17 mouse cellular contexts compared by ENCODE assay signal in the genomic region with DNA sequence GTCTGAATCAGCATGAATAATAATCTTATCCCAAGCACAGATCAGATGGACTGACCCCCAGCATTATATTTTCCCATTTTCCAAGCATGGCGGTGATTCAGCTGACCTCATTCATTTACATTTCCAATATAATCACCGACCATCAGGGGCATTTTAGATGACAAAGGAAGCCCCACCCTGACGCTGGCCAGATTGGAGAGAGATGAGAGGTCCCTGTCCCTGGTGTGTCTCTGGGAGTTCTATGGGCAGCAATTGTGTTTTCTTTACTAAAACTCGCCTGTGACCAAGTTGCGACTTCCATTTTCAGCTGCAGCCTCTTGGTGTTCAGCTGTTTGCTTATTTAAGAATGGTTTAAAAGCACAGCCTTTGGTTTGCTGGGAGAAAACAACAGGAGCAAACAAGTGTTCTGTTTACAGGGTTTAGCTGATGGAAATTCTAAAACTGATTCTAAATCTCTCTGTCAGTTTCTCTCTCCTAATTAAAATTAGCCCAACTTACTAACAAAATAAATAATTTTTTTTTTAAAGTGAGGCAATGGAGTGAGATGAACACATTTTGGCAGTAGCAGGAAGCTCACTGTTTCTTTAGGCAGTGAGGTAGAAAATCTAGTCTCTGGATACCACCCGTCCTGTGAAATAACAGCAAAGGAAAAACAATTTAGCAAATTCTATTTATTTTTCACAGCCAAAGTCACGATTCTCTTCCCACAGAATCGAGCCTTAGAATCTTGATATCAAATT.
A peak's percentile ranks its signal among the peaks of the same experiment; 100 is the strongest.
DNase-seq lines count a peak whose midpoint lies in the region; ATAC-seq and TF ChIP-seq lines count a peak whose summit lies in the region.
"Had no signal": no experiment of that assay in that cellular context is flagged by ENCODE, and none has a peak within 500 bp of the region (broad histone marks: within the 10 kb centered on the region; RNA-seq: fewer than 3 reads in every experiment).

No protein-coding gene starts in this region.

- 0 out of 2 replicates have a peak overlapping the region, but pooled peaks have one; percentile 9 for H3K4me2 ChIP-seq in kidney, embryonic 15.5 days
- H3K4me2 ChIP-seq in hindbrain, embryonic 11.5 days (replicated peaks; ENCODE audit: low read depth, low read length) = no peak overlapping the region
- peak overlapping the region; percentile 20 for H3K4me2 ChIP-seq in midbrain, embryonic 16.5 days (ENCODE audit: low read length)
- no peak overlapping the region for H3K4me2 ChIP-seq in stomach, postnatal 0 days (replicated peaks; ENCODE audit: low read depth)
- H3K4me2 ChIP-seq: embryonic facial prominence, embryonic 15.5 days; heart, embryonic 15.5 days had no signal

- ATAC-seq in kidney, embryonic 15.5 days (replicated peaks; ENCODE audit: low FRiP score) = no peak
- ATAC-seq in hindbrain, embryonic 11.5 days (ENCODE audit: low FRiP score) = peak; percentile 53; the same call in 1 of the 2 replicates
- no peak for ATAC-seq in midbrain, embryonic 16.5 days
- ATAC-seq in stomach, postnatal 0 days (ENCODE audit: low FRiP score, low TSS enrichment) = no peak
- no peak for ATAC-seq in megakaryocyte progenitor cell, adult 5-6 weeks (replicated peaks; ENCODE audit: poor library complexity)
- ATAC-seq: CD4-positive, CD25-positive, alpha-beta regulatory T cell, adult 4 months had no signal

- no peak overlapping the region; the same call in 1 of the 2 replicates for H3K27ac ChIP-seq in kidney, embryonic 15.5 days
- peak overlapping the region; percentile 71 for H3K27ac ChIP-seq in forebrain, embryonic 10.5 days
- H3K27ac ChIP-seq in hindbrain, embryonic 11.5 days (ENCODE audit: low read depth, low read length) = peak overlapping the region; percentile 12; the same call in 1 of the 2 replicates
- H3K27ac ChIP-seq in midbrain, embryonic 16.5 days (ENCODE audit: low read length) = no peak overlapping the region
- no peak overlapping the region for H3K27ac ChIP-seq in stomach, postnatal 0 days (replicated peaks)
- H3K27ac ChIP-seq: embryonic facial prominence, embryonic 15.5 days; heart, embryonic 15.5 days had no signal

- no peaks in the 10 kb centered on the region for H3K36me3 ChIP-seq in kidney, embryonic 15.5 days
- H3K36me3 ChIP-seq in forebrain, embryonic 10.5 days (replicated peaks) = no peaks in the 10 kb centered on the region
- no peaks in the 10 kb centered on the region for H3K36me3 ChIP-seq in hindbrain, embryonic 11.5 days (ENCODE audit: control insufficient read depth, insufficient read depth, low read length)
- H3K36me3 ChIP-seq in midbrain, embryonic 16.5 days (ENCODE audit: control insufficient read depth, insufficient read depth, low read length) = no peaks in the 10 kb centered on the region
- H3K36me3 ChIP-seq in stomach, postnatal 0 days (ENCODE audit: control insufficient read depth, insufficient read depth, low read length) = no peaks in the 10 kb centered on the region
- H3K36me3 ChIP-seq: embryonic facial prominence, embryonic 15.5 days; heart, embryonic 15.5 days had no signal

- H3K4me3 ChIP-seq in kidney, embryonic 15.5 days (replicated peaks) = no peak overlapping the region
- no peak overlapping the region for H3K4me3 ChIP-seq in forebrain, embryonic 10.5 days
- H3K4me3 ChIP-seq in hindbrain, embryonic 11.5 days (ENCODE audit: low read depth, low read length) = no peak overlapping the region
- H3K4me3 ChIP-seq in midbrain, embryonic 16.5 days (ENCODE audit: low read depth, low read length) = no peak overlapping the region
- H3K4me3 ChIP-seq in stomach, postnatal 0 days (ENCODE audit: low read depth, low read length) = no peak overlapping the region
- H3K4me3 ChIP-seq: embryonic facial prominence, embryonic 15.5 days; heart, embryonic 15.5 days; megakaryocyte, embryonic 14.5 days had no signal

- WGBS in kidney, embryonic 15.5 days = 49% methylated on average over 8 of the region's 8 CpGs
- WGBS in forebrain, embryonic 10.5 days = 60% methylated on average over 8 of the region's 8 CpGs
- WGBS in hindbrain, embryonic 11.5 days = 36% methylated on average over 8 of the region's 8 CpGs
- WGBS in midbrain, embryonic 16.5 days = 30% methylated on average over 8 of the region's 8 CpGs
- 54% methylated on average over 8 of the region's 8 CpGs for WGBS in stomach, postnatal 0 days

- H3K9me3 ChIP-seq in kidney, embryonic 15.5 days (replicated peaks) = no peaks in the 10 kb centered on the region
- H3K9me3 ChIP-seq in forebrain, embryonic 10.5 days = no peaks in the 10 kb centered on the region
- no peaks in the 10 kb centered on the region for H3K9me3 ChIP-seq in hindbrain, embryonic 11.5 days (ENCODE audit: control insufficient read depth, low read length)
- no peaks in the 10 kb centered on the region for H3K9me3 ChIP-seq in midbrain, embryonic 16.5 days (replicated peaks; ENCODE audit: control insufficient read depth, low read length, poor library complexity, severe bottlenecking)
- no peaks in the 10 kb centered on the region for H3K9me3 ChIP-seq in stomach, postnatal 0 days (ENCODE audit: control insufficient read depth, low read length)
- H3K9me3 ChIP-seq: embryonic facial prominence, embryonic 15.5 days; heart, embryonic 15.5 days; megakaryocyte, embryonic 14.5 days had no signal

- peaks cover 9% of the 10 kb centered on the region for H3K4me1 ChIP-seq in kidney, embryonic 15.5 days
- peaks cover 39% of the 10 kb centered on the region for H3K4me1 ChIP-seq in forebrain, embryonic 10.5 days
- H3K4me1 ChIP-seq in hindbrain, embryonic 11.5 days (replicated peaks; ENCODE audit: control insufficient read depth, insufficient read depth, low read length) = no peaks in the 10 kb centered on the region
- peaks cover 13% of the 10 kb centered on the region for H3K4me1 ChIP-seq in midbrain, embryonic 16.5 days (ENCODE audit: control insufficient read depth, insufficient read depth, low read length)
- peaks cover 3% of the 10 kb centered on the region; the same call in 1 of the 2 replicates for H3K4me1 ChIP-seq in stomach, postnatal 0 days (replicated peaks; ENCODE audit: control insufficient read depth, insufficient read depth)
- H3K4me1 ChIP-seq: embryonic facial prominence, embryonic 15.5 days had no signal

- no peaks in the 10 kb centered on the region for H3K27me3 ChIP-seq in kidney, embryonic 15.5 days
- peaks cover 4% of the 10 kb centered on the region; the same call in 1 of the 2 replicates for H3K27me3 ChIP-seq in forebrain, embryonic 10.5 days (ENCODE audit: poor library complexity, severe bottlenecking)
- H3K27me3 ChIP-seq in hindbrain, embryonic 11.5 days (ENCODE audit: control insufficient read depth, insufficient read depth, low read length) = no peaks in the 10 kb centered on the region
- H3K27me3 ChIP-seq in midbrain, embryonic 16.5 days (ENCODE audit: control insufficient read depth, insufficient read depth, low read depth, low read length) = no peaks in the 10 kb centered on the region
- H3K27me3 ChIP-seq in stomach, postnatal 0 days (ENCODE audit: control insufficient read depth, insufficient read depth, low read length) = no peaks in the 10 kb centered on the region
- H3K27me3 ChIP-seq: embryonic facial prominence, embryonic 15.5 days; heart, embryonic 15.5 days; megakaryocyte, embryonic 14.5 days had no signal

- no peak for TF ChIP-seq EP300 in stomach, postnatal 0 days (optimal IDR thresholded peaks at IDR 0.05)

- DNase-seq in kidney, adult 11 months = no peak
- DNase-seq in forebrain, embryonic 10.5 days (ENCODE audit: extremely low spot score, low spot score) = no peak
- peak; percentile 46 for DNase-seq in hindbrain, embryonic 11.5 days (ENCODE audit: low spot score)
- no peak for DNase-seq in stomach, postnatal 0 days (ENCODE audit: low spot score)
- DNase-seq: adrenal gland, adult 8-10 months; cerebellum, adult 18-20 months; gastrocnemius, postnatal 14 days; kidney, postnatal 10 days; layer of hippocampus, postnatal 36 days; spleen, adult 18-20 months had no signal

- no peak overlapping the region for H3K9ac ChIP-seq in kidney, embryonic 15.5 days
- H3K9ac ChIP-seq in hindbrain, embryonic 11.5 days (ENCODE audit: low read depth, low read length) = no peak overlapping the region
- no peak overlapping the region for H3K9ac ChIP-seq in midbrain, embryonic 16.5 days (ENCODE audit: low read depth, low read length)
- no peak overlapping the region for H3K9ac ChIP-seq in stomach, postnatal 0 days (ENCODE audit: low read length)
- H3K9ac ChIP-seq: embryonic facial prominence, embryonic 15.5 days; heart, embryonic 15.5 days had no signal

- no peak for TF ChIP-seq CTCF in stomach, postnatal 0 days (IDR thresholded peaks at IDR 0.05; ENCODE audit: low read depth)

Comparison
In these comparisons a context has a peak if more than half of its experiments do, and no peak if none do; other contexts are left out.
1. H3K27ac ChIP-seq: peak in forebrain, embryonic 10.5 days (single experiment) and hindbrain, embryonic 11.5 days (single experiment); none in kidney, embryonic 15.5 days (single experiment), midbrain, embryonic 16.5 days (single experiment) and stomach, postnatal 0 days (single experiment).
2. H3K4me2 ChIP-seq: peak in kidney, embryonic 15.5 days (single experiment) and midbrain, embryonic 16.5 days (single experiment); none in hindbrain, embryonic 11.5 days (single experiment) and stomach, postnatal 0 days (single experiment).